Mouse (Mus musculus) kidney, embryonic 14.5 days (tissue): ENCODE data around the gene Mpv17l2. TPM values are rescaled to one million over a fixed set of nuclear protein-coding genes. Genes with fewer than 3 reads are reported as not detected.

ENCODE experiments used
- ATAC-seq: fragments of 200-750 bp; cut with Nextera tagmentation; 2 replicates; pipeline ENCODE4 v1.8.0; 2017; ENCODE audit warnings: moderate number of reproducible peaks, mild to moderate bottlenecking, moderate TSS enrichment, moderate library complexity; ENCODE audit not compliant: low FRiP score, low TSS enrichment
- H3K27ac ChIP-seq: fragments of 300-500 bp; sonication (generic); 2 replicates; pipeline ENCODE4 v1.5.1; 2014; ENCODE audit warnings: low read depth, mild to moderate bottlenecking, low read length, moderate library complexity, mixed read lengths
- H3K27me3 ChIP-seq: fragments of 300-500 bp; sonication (generic); 2 replicates; pipeline ENCODE4 v1.6.1; 2014; ENCODE audit warnings: mild to moderate bottlenecking, low read length; ENCODE audit not compliant: control insufficient read depth, insufficient read depth
- H3K36me3 ChIP-seq: fragments of 300-500 bp; sonication (generic); 2 replicates; pipeline ENCODE4 v1.6.1; 2014; ENCODE audit warnings: low read length, mixed read lengths; ENCODE audit not compliant: control insufficient read depth, insufficient read depth
- H3K4me1 ChIP-seq: fragments of 300-500 bp; sonication (generic); 2 replicates; pipeline ENCODE4 v1.6.1; 2014; ENCODE audit warnings: low read length, mixed read lengths; ENCODE audit not compliant: control insufficient read depth, insufficient read depth
- H3K4me2 ChIP-seq: fragments of 300-500 bp; sonication (generic); replicated peaks from 2 replicates; pipeline ENCODE4 v1.6.1; 2014; ENCODE audit warnings: low read depth, mild to moderate bottlenecking, low read length
- H3K4me3 ChIP-seq: fragments of 300-500 bp; sonication (generic); 2 replicates; pipeline ENCODE4 v1.5.1; 2014; ENCODE audit warnings: mild to moderate bottlenecking, low read length
- H3K9ac ChIP-seq: fragments of 300-500 bp; sonication (generic); 2 replicates; pipeline ENCODE4 v1.6.1; 2014; ENCODE audit warnings: low read depth, mild to moderate bottlenecking, low read length, moderate library complexity
- H3K9me3 ChIP-seq: fragments of 300-500 bp; sonication (generic); 2 replicates; pipeline ENCODE4 v1.6.1; 2016; ENCODE audit warnings: low read length; ENCODE audit not compliant: control insufficient read depth
- WGBS: fragments of 180-500 bp; shearing (Covaris S2); extraction: QIAGEN DNeasy Blood & Tissue Kit; methylation state at CpG from one replicate; pipeline ENCODE4 v1.1.7; 2014; 5-methylcytosine and 5-hydroxymethylcytosine counted together
- polyA plus RNA-seq: library from polyadenylated mRNA; unstranded; fragments of >200 nt; fragmentation: Nextera tagmentation; extraction: Ambion mirVana; gene quantifications from 2 replicates; pipeline ENCODE4 v1.2.1, GENCODE M21; 2014

Gene Mpv17l2
- polyA plus RNA-seq, 1 experiment from 2014 or later = 52.7 TPM

- H3K4me3 ChIP-seq = peak within 1 kb of the TSS; percentile 84
- peak within 1 kb of the TSS; percentile 98 for H3K27ac ChIP-seq
- peak within 1 kb of the TSS; percentile 98 for H3K9ac ChIP-seq
- H3K36me3 ChIP-seq = peaks cover 63% of the 10 kb centered on the region
- H3K4me1 ChIP-seq = peaks cover 32% of the 10 kb centered on the region
- peak within 1 kb of the TSS; percentile 92 for H3K4me2 ChIP-seq
- WGBS = under 1% methylated on average over 89 of the region's 94 CpGs
- peak; percentile 91 for ATAC-seq
- H3K9me3 ChIP-seq = no peaks in the 10 kb centered on the region
- H3K27me3 ChIP-seq = no peaks in the 10 kb centered on the region
Observed at GRCm38 (mm10) chr8:70776496-70777444, 16.0 kb upstream of the Mpv17l2 start, which contains the start of gene Pik3r2. TSS of gene Pik3r2 (minus strand) at chr8:70776713.

- H3K4me2 ChIP-seq = peak overlapping the region; percentile 92
- 2% methylated on average over 32 of the region's 34 CpGs for WGBS
- H3K27me3 ChIP-seq = no peaks in the 10 kb centered on the region
- H3K4me3 ChIP-seq = peak overlapping the region; percentile 84
- peak overlapping the region; percentile 98 for H3K27ac ChIP-seq
- no peaks in the 10 kb centered on the region for H3K9me3 ChIP-seq
- peak overlapping the region; percentile 98 for H3K9ac ChIP-seq
- H3K4me1 ChIP-seq = peaks cover 32% of the 10 kb centered on the region
- no peak; the same call in 1 of the 2 replicates for ATAC-seq
- peaks cover 63% of the 10 kb centered on the region for H3K36me3 ChIP-seq
Observed at GRCm38 (mm10) chr8:70775851-70776495, 15.2 kb upstream of the Mpv17l2 start.

GRCm38 (mm10) chr8:70775227-70775626, 14.5 kb upstream of the Mpv17l2 start:
- Histone ChIP-seq H3K27ac (no peak overlapping the region), H3K27me3 (no peaks in the 10 kb centered on the region), H3K9me3 (no peaks in the 10 kb centered on the region), H3K36me3 (peaks cover 63% of the 10 kb centered on the region), H3K9ac (peak overlapping the region; percentile 98; the same call in 1 of the 2 replicates), H3K4me3 (peak overlapping the region; percentile 84), H3K4me1 (peaks cover 32% of the 10 kb centered on the region), H3K4me2 (peak overlapping the region; percentile 92)
- 89% methylated on average over 5 of the region's 5 CpGs for WGBS
- no peak for ATAC-seq

- Histone ChIP-seq H3K9me3 (no peaks in the 10 kb centered on the region), H3K9ac (no peak overlapping the region), H3K36me3 (peaks cover 64% of the 10 kb centered on the region), H3K4me3 (no peak overlapping the region), H3K27me3 (no peaks in the 10 kb centered on the region), H3K4me2 (no peak overlapping the region; the same call in 1 of the 2 replicates), H3K4me1 (peaks cover 32% of the 10 kb centered on the region), H3K27ac (no peak overlapping the region)
- ATAC-seq = no peak
- 95% methylated on average over 18 of the region's 18 CpGs for WGBS
Observed at GRCm38 (mm10) chr8:70774740-70775139, 14.0 kb upstream of the Mpv17l2 start.

- 76% methylated on average over 9 of the region's 9 CpGs for WGBS
- H3K27me3 ChIP-seq = no peaks in the 10 kb centered on the region
- no peak overlapping the region for H3K4me3 ChIP-seq
- no peak for ATAC-seq
- peak overlapping the region; percentile 24; the same call in 1 of the 2 replicates for H3K9ac ChIP-seq
- H3K27ac ChIP-seq = no peak overlapping the region
- H3K9me3 ChIP-seq = no peaks in the 10 kb centered on the region
- no peak overlapping the region for H3K4me2 ChIP-seq
- H3K4me1 ChIP-seq = peaks cover 32% of the 10 kb centered on the region
- H3K36me3 ChIP-seq = peaks cover 62% of the 10 kb centered on the region
Observed at GRCm38 (mm10) chr8:70773833-70774232, 13.1 kb upstream of the Mpv17l2 start.

GRCm38 (mm10) chr8:70773410-70773809, 12.7 kb upstream of the Mpv17l2 start:
- no peak overlapping the region for H3K27ac ChIP-seq
- ATAC-seq = no peak
- 82% methylated on average over 5 of the region's 5 CpGs for WGBS

GRCm38 (mm10) chr8:70772890-70773289, 12.1 kb upstream of the Mpv17l2 start:
- Histone ChIP-seq H3K9ac (no peak overlapping the region), H3K27ac (no peak overlapping the region), H3K9me3 (no peaks in the 10 kb centered on the region), H3K4me1 (peaks cover 28% of the 10 kb centered on the region), H3K4me2 (no peak overlapping the region), H3K27me3 (no peaks in the 10 kb centered on the region), H3K4me3 (no peak overlapping the region), H3K36me3 (peaks cover 68% of the 10 kb centered on the region)
- ATAC-seq = no peak
- WGBS = 85% methylated on average over 9 of the region's 9 CpGs

More at GRCm38 (mm10) chr8:70773410-70773809, 12.7 kb upstream of the Mpv17l2 start:
- H3K4me3 ChIP-seq = no peak overlapping the region
- H3K36me3 ChIP-seq = peaks cover 63% of the 10 kb centered on the region
- H3K9ac ChIP-seq = peak overlapping the region; percentile 24; the same call in 1 of the 2 replicates
- no peak overlapping the region for H3K4me2 ChIP-seq
- no peaks in the 10 kb centered on the region for H3K9me3 ChIP-seq
- no peaks in the 10 kb centered on the region for H3K27me3 ChIP-seq
- peaks cover 32% of the 10 kb centered on the region for H3K4me1 ChIP-seq

GRCm38 (mm10) chr8:70772075-70772474, 11.3 kb upstream of the Mpv17l2 start:
- no peak for ATAC-seq
- Histone ChIP-seq H3K4me1 (peaks cover 25% of the 10 kb centered on the region), H3K9me3 (no peaks in the 10 kb centered on the region), H3K27ac (no peak overlapping the region), H3K36me3 (peaks cover 72% of the 10 kb centered on the region), H3K4me3 (no peak overlapping the region), H3K27me3 (no peaks in the 10 kb centered on the region), H3K9ac (no peak overlapping the region), H3K4me2 (no peak overlapping the region)
- WGBS = 94% methylated on average over 13 of the region's 13 CpGs
